Mouse (Mus musculus) CH12.LX (cell line): ENCODE data around the gene Lamtor5.

Experiments used
- CTCF ChIP-seq, 2 experiments: IDR thresholded peaks in 1 of 2; conservative IDR thresholded peaks in 1 of 2; 2 replicates each; pipeline ENCODE4 v1.5.1; 2011 to 2012; ENCODE audit warnings: low read depth in 2 of 2, low read length in 2 of 2, improper control_type of control experiment in 1 of 2, inconsistent platforms in 1 of 2, mild to moderate bottlenecking in 1 of 2, moderate library complexity in 1 of 2
- EP300 ChIP-seq: IDR thresholded peaks from 2 replicates; pipeline ENCODE4 v1.6.1; 2011; ENCODE audit warnings: low read length, improper control_type of control experiment
- MAX ChIP-seq: IDR thresholded peaks from 2 replicates; pipeline ENCODE4 v1.6.1; 2011; ENCODE audit warnings: low read length, improper control_type of control experiment
- NRF1 ChIP-seq: IDR thresholded peaks from 2 replicates; pipeline ENCODE4 v1.6.1; 2014; ENCODE audit warnings: low read depth, mild to moderate bottlenecking, inconsistent platforms, low read length, improper control_type of control experiment, moderate library complexity
- POLR2A ChIP-seq: IDR thresholded peaks from 2 replicates; pipeline ENCODE4 v1.6.1; 2011; ENCODE audit warnings: low read depth, mild to moderate bottlenecking, improper control_type of control experiment, low read length
- SMC3 ChIP-seq: IDR thresholded peaks from 2 replicates; pipeline ENCODE4 v1.6.1; 2011; ENCODE audit warnings: low read depth, low read length, improper control_type of control experiment

DNA sequence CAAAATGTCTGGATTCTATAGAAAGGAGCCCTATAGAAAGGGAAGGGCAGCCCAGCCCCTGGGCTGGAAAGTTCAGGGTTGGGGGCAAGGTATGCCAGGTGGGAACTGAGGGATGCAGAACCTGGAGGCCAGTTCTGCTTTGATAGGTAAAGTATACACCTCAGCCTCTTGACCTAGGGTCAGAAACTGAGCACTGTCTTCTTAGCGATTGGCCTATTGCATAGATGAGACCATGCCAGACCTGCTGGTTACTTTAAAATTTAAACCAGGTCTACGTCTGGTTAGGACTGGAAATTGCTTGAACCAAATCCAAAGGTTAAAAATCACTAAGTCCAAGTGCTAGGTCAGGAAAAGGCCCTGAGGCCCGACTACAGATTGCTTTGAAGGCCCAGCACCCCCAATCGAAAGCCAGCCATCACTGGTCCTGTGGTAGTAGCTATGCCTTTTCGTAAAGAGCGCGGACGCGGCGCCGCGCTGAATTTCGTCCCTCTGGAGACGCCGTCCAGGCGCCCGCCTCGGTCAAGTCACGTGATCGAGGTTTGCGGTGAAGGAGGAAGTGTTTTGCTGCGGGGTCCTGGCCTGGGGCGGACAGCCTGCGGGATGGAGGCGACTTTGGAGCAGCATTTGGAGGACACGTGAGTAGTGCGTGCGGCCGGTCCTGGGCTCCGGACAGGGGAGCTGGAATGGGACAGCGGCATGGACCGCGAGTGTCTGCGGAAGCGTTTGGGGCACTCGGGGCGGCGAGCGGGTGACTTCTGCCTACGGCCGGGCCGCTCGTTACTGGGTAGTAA is at the start of gene Lamtor5:
- no peak for TF ChIP-seq EP300
- peak; percentile 20; the same call in 1 of the 2 replicates for TF ChIP-seq NRF1
- no peak for TF ChIP-seq SMC3
- peak; percentile 85; the same call in 1 of the 2 replicates for TF ChIP-seq MAX
- TF ChIP-seq POLR2A: peak; percentile 63; the same call in 1 of the 2 replicates
- no peak for TF ChIP-seq CTCF (conservative IDR thresholded peaks at IDR 0.05 in 1 of 2, IDR thresholded peaks at IDR 0.05 in 1 of 2; ENCODE audit: low read depth in 2 of 2, low read length in 2 of 2)
